Mouse (Mus musculus): ENCODE measurements at regions not wholly inside any gene's neighbourhood (a gene's known extent, or its start where the extent isn't known, plus 50 kb on each side); places are given as distances from the start of the nearest gene placed in this dataset.
"Not testable (repeated sequence)": the region's sequence is repeated elsewhere in the genome, so short reads cannot be mapped to it uniquely, and the experiment has no call there.

- in situ Hi-C loops (cut with MboI, MseI) = loop anchor here (5.0 to 10.0 kb wide), 2 partner anchors 94 to 551 kb away; no protein-coding TSS in a partner anchor
Measured at GRCm38 (mm10) chr6:47745856-47746255, 67.4 kb downstream of the Pdia4 start.

- in situ Hi-C loops (cut with MboI, MseI) = loop anchor here (5.0 to 10.0 kb wide), 3 partner anchors 33 to 549 kb away; no protein-coding TSS in a partner anchor
Measured at GRCm38 (mm10) chr6:47743856-47744255, 69.4 kb downstream of the Pdia4 start.

GRCm38 (mm10) chr6:47740216-47740615 is 73.0 kb downstream of the Pdia4 start:
- in situ Hi-C loops (cut with MboI, MseI) = loop anchor here (5.0 to 10.0 kb wide), 3 partner anchors 37 to 545 kb away; no protein-coding TSS in a partner anchor

- in situ Hi-C loops (cut with MboI, MseI) = loop anchor here (5.0 to 10.0 kb wide), 3 partner anchors 38 to 545 kb away; no protein-coding TSS in a partner anchor
Measured at GRCm38 (mm10) chr6:47739696-47740095, 73.5 kb downstream of the Pdia4 start.

GRCm38 (mm10) chr6:47737972-47738371 is 75.3 kb downstream of the Pdia4 start:
- in situ Hi-C loops (cut with MboI, MseI) = not testable (repeated sequence)
